In the genomic region with DNA sequence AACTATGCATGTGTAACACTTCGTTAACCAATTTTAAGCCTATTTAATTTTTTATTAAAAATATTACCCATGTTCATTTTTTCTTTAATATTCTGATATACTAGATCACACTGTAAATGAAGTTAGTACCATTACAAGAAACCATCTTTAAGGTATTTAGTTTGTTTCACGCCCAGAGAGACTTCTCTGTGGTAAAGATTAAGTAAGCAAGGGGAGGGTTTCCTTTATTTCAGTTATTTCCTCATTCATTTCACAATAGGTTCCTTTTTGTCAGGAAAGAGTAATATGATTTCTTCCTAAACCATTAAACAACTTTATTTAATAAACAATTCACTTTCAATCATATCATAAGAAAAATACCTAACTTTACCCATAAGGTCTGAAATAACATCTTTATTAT, we compare ENCODE assay signal across 21 mouse cellular contexts.
"Had no signal": no experiment of that assay in that cellular context is flagged by ENCODE, and none has a peak within 500 bp of the region (broad histone marks: within the 10 kb centered on the region; RNA-seq: fewer than 3 reads in every experiment).

No protein-coding gene starts in this region.

- ATAC-seq: liver, postnatal 0 days; lung, postnatal 0 days; midbrain, embryonic 13.5 days; midbrain, embryonic 15.5 days had no signal

- H3K4me2 ChIP-seq: liver, embryonic 15.5 days; lung, embryonic 15.5 days; midbrain, embryonic 11.5 days; midbrain, embryonic 13.5 days; midbrain, embryonic 15.5 days; neural tube, embryonic 13.5 days; neural tube, embryonic 15.5 days; stomach, embryonic 15.5 days had no signal

- DNase-seq: liver, postnatal 0 days; lung, adult 2 months; lung, postnatal 14 days; lung, postnatal 36 days; right cerebral cortex, postnatal 14 days; thymus, adult 2 months; thymus, postnatal 25 days; thymus, postnatal 4 days had no signal

- H3K9ac ChIP-seq: liver, embryonic 15.5 days; liver, postnatal 0 days; lung, embryonic 15.5 days; midbrain, embryonic 13.5 days; midbrain, embryonic 15.5 days; neural tube, embryonic 13.5 days; neural tube, embryonic 15.5 days; stomach, embryonic 15.5 days had no signal

- H3K27ac ChIP-seq: liver, embryonic 15.5 days; lung, embryonic 15.5 days; macrophage; midbrain, embryonic 13.5 days; midbrain, embryonic 15.5 days; neural tube, embryonic 13.5 days; neural tube, embryonic 15.5 days; stomach, embryonic 15.5 days; stomach, postnatal 0 days had no signal

- H3K27me3 ChIP-seq: liver, embryonic 15.5 days; lung, embryonic 15.5 days; megakaryocyte, embryonic 14.5 days; midbrain, embryonic 13.5 days; midbrain, embryonic 15.5 days; neural tube, embryonic 13.5 days; neural tube, embryonic 15.5 days; stomach, embryonic 15.5 days had no signal

- H3K9me3 ChIP-seq: liver, embryonic 15.5 days; lung, embryonic 15.5 days; megakaryocyte, embryonic 14.5 days; midbrain, embryonic 13.5 days; midbrain, embryonic 15.5 days; neural tube, embryonic 13.5 days; neural tube, embryonic 15.5 days; stomach, embryonic 15.5 days had no signal

- H3K36me3 ChIP-seq: liver, embryonic 15.5 days; lung, embryonic 15.5 days; midbrain, embryonic 13.5 days; midbrain, embryonic 15.5 days; neural tube, embryonic 13.5 days; neural tube, embryonic 15.5 days; stomach, embryonic 15.5 days had no signal

- H3K4me1 ChIP-seq: liver, embryonic 15.5 days; lung, embryonic 15.5 days; megakaryocyte, embryonic 14.5 days; midbrain, embryonic 13.5 days; midbrain, embryonic 15.5 days; neural tube, embryonic 13.5 days; neural tube, embryonic 15.5 days; stomach, embryonic 15.5 days had no signal

- H3K4me3 ChIP-seq: liver, embryonic 15.5 days; lung, embryonic 15.5 days; megakaryocyte, embryonic 14.5 days; midbrain, embryonic 13.5 days; midbrain, embryonic 15.5 days; myocyte; neural tube, embryonic 13.5 days; neural tube, embryonic 15.5 days; stomach, embryonic 15.5 days had no signal
